10 mouse cellular contexts compared by ENCODE assay signal in genomic region chr1:180216541-180217276, GRCm38 (mm10).
"Had no signal": no experiment of that assay in that cellular context is flagged by ENCODE, and none has a peak within 500 bp of the region (broad histone marks: within the 10 kb centered on the region; RNA-seq: fewer than 3 reads in every experiment).

No protein-coding gene starts in this region.

- H3K9ac ChIP-seq: kidney, embryonic 15.5 days had no signal

- H3K36me3 ChIP-seq: kidney, embryonic 15.5 days had no signal

- H3K27me3 ChIP-seq: kidney, embryonic 15.5 days had no signal

- H3K27ac ChIP-seq: kidney, embryonic 15.5 days had no signal

- DNase-seq: kidney, adult 2 months; kidney, postnatal 14 days; kidney, postnatal 4 days; lung, adult 2 months; lung, postnatal 14 days; lung, postnatal 4 days; midbrain, embryonic 14.5 days; thymus, postnatal 36 days had no signal

- H3K4me2 ChIP-seq: kidney, embryonic 15.5 days; midbrain, embryonic 11.5 days had no signal

- H3K4me3 ChIP-seq: kidney, embryonic 15.5 days had no signal
